Mouse (Mus musculus) stomach, embryonic 14.5 days (tissue): ENCODE data around the gene Hoxa11. TPM values are rescaled to one million over a fixed set of nuclear protein-coding genes. Genes with fewer than 3 reads are reported as not detected.

Experiments used
- ATAC-seq: fragments of 200-750 bp; cut with Nextera tagmentation; 2 replicates; pipeline ENCODE4 v1.8.0; 2017; ENCODE audit warnings: low read depth, moderate TSS enrichment; ENCODE audit not compliant: insufficient number of reproducible peaks, insufficient read depth, low FRiP score
- H3K27ac ChIP-seq: fragments of 300-500 bp; sonication (generic); 2 replicates; pipeline ENCODE4 v1.5.1; 2014; ENCODE audit warnings: mild to moderate bottlenecking, low read length, moderate library complexity, mixed read lengths
- H3K27me3 ChIP-seq: fragments of 300-500 bp; sonication (generic); 2 replicates; pipeline ENCODE4 v1.6.1; 2014; ENCODE audit warnings: low read length, control low read depth, mixed read lengths; ENCODE audit not compliant: control insufficient read depth, insufficient read depth
- H3K36me3 ChIP-seq: fragments of 300-500 bp; sonication (generic); 2 replicates; pipeline ENCODE4 v1.6.1; 2014; ENCODE audit warnings: mild to moderate bottlenecking, control low read depth, low read length, moderate library complexity, mixed read lengths; ENCODE audit not compliant: control insufficient read depth, insufficient read depth
- H3K4me1 ChIP-seq: fragments of 300-500 bp; sonication (generic); 2 replicates; pipeline ENCODE4 v1.6.1; 2014; ENCODE audit warnings: low read length, control low read depth, mixed read lengths; ENCODE audit not compliant: control insufficient read depth, insufficient read depth
- H3K4me2 ChIP-seq: fragments of 300-500 bp; sonication (generic); replicated peaks from 2 replicates; pipeline ENCODE4 v1.6.1; 2014; ENCODE audit warnings: low read depth, low read length, control low read depth
- H3K4me3 ChIP-seq: fragments of 300-500 bp; sonication (generic); 2 replicates; pipeline ENCODE4 v1.5.1; 2014; ENCODE audit warnings: low read depth, low read length, control low read depth
- H3K9ac ChIP-seq: fragments of 300-500 bp; sonication (generic); replicated peaks from 2 replicates; pipeline ENCODE4 v1.6.1; 2014; ENCODE audit warnings: low read depth, mild to moderate bottlenecking, control low read depth, low read length, moderate library complexity, mixed read lengths
- H3K9me3 ChIP-seq: fragments of 300-500 bp; sonication (generic); 2 replicates; pipeline ENCODE4 v1.6.1; 2016; ENCODE audit warnings: low read depth, low read length, control low read depth; ENCODE audit not compliant: control insufficient read depth
- WGBS: fragments of 180-500 bp; shearing (Covaris S2); extraction: QIAGEN DNeasy Blood & Tissue Kit; methylation state at CpG from one replicate; pipeline ENCODE4 v1.1.7; 2014; 5-methylcytosine and 5-hydroxymethylcytosine counted together
- polyA plus RNA-seq: library from polyadenylated mRNA; unstranded; fragments of >200 nt; fragmentation: Nextera tagmentation; extraction: Ambion mirVana; gene quantifications from 2 replicates; pipeline ENCODE4 v1.2.1, GENCODE M21; 2014

Hoxa11 gene
- polyA plus RNA-seq, 1 experiment from 2014 or later: not detected

DNA sequence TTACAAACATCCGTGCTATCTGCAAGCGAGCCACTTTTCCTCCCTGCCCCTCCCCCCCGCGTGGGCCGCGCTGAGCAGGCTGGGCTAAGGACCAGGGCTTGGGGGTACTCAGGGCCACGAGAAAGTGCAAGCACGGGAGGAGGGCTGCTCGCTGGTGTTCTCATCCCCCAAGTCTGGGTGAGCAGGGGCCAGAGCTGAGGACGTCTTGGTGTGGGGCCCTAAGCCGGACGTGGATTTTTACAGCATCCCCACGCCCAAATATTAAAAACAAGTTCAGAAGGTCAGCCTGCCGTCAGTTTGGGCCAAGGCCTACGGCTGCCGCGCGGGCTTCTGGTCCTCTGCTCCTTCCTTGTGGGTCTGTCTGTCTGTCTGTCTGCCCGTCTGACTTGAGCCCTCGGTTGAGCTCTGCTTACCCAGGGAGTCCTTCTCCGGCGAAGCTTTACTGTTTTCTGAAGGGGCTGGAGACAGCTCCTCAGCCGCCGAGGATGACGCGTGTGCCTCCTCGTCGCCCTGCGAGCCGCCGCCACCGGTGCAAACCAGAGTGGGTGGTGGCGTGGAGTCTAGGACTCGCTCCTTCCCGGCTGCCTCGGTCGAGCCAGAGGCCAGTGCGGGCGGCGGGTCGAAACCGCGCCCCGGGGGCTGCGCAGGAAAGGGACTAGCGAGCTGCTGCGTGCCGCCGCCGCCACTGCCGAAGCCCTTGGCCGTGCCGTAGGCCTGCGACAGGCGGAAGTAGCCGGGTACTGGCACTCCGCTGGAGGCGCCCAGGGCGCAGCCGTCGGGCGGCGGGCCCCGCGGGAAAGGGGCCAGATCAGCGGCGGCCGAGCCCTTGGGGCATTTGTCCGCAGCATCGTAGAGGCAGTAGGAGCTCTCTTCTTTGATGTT, 11.8 kb downstream of the Hoxa11 start:
- H3K9ac ChIP-seq: no peak overlapping the region
- H3K36me3 ChIP-seq: no peaks in the 10 kb centered on the region
- ATAC-seq: no peak
- H3K4me3 ChIP-seq: peak overlapping the region; percentile 8; the same call in 1 of the 2 replicates
- no peak overlapping the region for H3K27ac ChIP-seq
- H3K4me1 ChIP-seq: 0 out of 2 replicates have a peak, but pooled peaks cover 3% of the 10 kb centered on the region
- WGBS: 2% methylated on average over 70 of the region's 70 CpGs
- no peak overlapping the region for H3K4me2 ChIP-seq
- no peaks in the 10 kb centered on the region for H3K9me3 ChIP-seq
- H3K27me3 ChIP-seq: peaks cover 70% of the 10 kb centered on the region

DNA sequence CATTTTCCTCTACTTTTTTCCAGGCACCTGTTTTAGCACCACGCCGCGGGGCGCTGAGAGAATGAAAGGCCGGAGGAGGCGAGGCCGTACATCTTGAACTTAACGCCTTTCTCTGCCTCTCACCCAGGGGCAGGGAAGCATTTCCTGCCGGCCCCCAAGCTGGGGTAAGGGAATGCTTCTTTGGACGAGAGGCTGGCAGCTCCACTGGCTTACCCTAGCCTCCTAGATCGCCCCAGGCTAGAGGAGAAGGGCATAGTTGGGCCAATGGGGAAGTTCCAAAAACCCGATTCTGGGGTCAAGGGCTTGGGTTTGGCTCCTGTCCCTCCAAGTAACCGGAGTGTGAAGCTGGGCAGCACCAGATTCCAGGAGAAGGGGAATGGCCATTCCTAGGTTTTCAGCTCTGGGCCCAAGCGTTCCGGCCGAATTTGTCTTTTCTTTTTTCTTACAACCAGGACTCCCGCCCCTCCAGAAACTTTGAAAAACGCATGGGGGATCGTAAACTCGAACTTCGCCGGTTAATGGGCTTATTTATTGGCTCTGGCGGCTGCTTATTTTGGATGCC, 12.5 kb downstream of the Hoxa11 start:
- H3K4me2 ChIP-seq: no peak overlapping the region
- ATAC-seq: no peak

DNA sequence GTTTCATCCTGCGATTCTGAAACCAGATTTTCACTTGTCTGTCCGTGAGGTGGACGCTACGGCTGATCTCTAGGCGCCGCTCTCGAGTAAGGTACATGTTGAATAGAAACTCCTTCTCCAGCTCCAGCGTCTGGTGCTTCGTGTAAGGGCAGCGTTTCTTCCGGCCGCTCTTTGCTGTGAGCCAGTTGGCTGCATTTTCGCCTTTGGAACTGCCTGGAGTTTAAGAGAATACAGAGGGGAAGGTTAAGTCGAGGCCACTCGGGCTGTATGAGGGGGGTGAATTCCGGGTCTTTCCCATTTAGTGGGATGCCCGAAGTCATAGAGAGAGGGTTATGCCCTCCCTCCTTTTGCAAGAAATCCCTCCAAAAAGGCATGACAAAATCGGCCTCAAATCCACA, 13.0 kb downstream of the Hoxa11 start:
- no peak overlapping the region for H3K4me3 ChIP-seq

More for the DNA sequence above, 12.5 kb downstream of the Hoxa11 start:
- Histone ChIP-seq H3K27ac (no peak overlapping the region), H3K36me3 (no peaks in the 10 kb centered on the region), H3K9me3 (no peaks in the 10 kb centered on the region), H3K4me1 (0 out of 2 replicates have a peak, but pooled peaks cover 3% of the 10 kb centered on the region), H3K27me3 (peaks cover 70% of the 10 kb centered on the region), H3K9ac (no peak overlapping the region), H3K4me3 (0 out of 2 replicates have a peak overlapping the region, but pooled peaks have one; percentile 8)
- 2% methylated on average over 23 of the region's 23 CpGs for WGBS

DNA sequence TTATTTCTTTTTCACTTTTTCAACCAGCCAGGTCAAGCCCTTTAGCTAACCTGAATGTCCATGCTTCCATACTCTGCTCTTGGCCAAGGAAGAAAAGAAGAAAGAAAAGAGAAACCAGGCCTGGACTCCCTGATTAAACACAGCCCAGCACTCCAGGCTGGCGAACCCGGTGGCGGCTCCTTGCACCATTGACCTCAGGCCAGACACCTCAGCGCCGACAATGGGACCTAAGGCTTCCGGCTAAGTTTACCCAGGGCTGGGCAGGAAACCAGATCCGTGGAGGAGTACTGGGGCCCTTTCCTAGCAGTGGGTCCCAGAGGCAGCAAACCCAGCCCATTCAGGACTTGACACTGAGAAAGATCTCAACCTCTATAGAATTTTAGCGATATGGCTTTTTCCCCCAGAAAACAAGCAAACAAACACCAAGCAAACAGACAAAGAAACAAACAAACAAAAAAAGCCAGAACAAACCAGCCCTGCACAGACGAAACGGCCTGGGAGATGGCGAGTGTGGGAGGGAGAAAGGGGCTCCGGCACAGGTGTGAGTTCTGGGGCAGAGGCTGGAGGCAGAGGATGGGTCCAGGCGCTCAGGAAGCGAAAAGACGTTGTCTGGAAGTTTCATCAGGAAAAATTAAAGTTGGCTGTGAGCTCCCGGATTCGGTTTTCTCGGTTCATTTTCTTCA, 13.6 kb downstream of the Hoxa11 start:
- ATAC-seq: no peak
- Histone ChIP-seq H3K36me3 (no peaks in the 10 kb centered on the region), H3K27me3 (peaks cover 72% of the 10 kb centered on the region), H3K4me3 (no peak overlapping the region), H3K9ac (no peak overlapping the region), H3K4me1 (0 out of 2 replicates have a peak, but pooled peaks cover 3% of the 10 kb centered on the region), H3K4me2 (no peak overlapping the region), H3K27ac (no peak overlapping the region), H3K9me3 (no peaks in the 10 kb centered on the region)
- under 1% methylated on average over 18 of the region's 18 CpGs for WGBS

More for the DNA sequence above, 13.0 kb downstream of the Hoxa11 start:
- Histone ChIP-seq H3K27me3 (peaks cover 70% of the 10 kb centered on the region), H3K9ac (no peak overlapping the region), H3K36me3 (no peaks in the 10 kb centered on the region), H3K9me3 (no peaks in the 10 kb centered on the region), H3K4me1 (0 out of 2 replicates have a peak, but pooled peaks cover 3% of the 10 kb centered on the region), H3K4me2 (no peak overlapping the region), H3K27ac (no peak overlapping the region)
- under 1% methylated on average over 18 of the region's 18 CpGs for WGBS
- ATAC-seq: no peak

DNA sequence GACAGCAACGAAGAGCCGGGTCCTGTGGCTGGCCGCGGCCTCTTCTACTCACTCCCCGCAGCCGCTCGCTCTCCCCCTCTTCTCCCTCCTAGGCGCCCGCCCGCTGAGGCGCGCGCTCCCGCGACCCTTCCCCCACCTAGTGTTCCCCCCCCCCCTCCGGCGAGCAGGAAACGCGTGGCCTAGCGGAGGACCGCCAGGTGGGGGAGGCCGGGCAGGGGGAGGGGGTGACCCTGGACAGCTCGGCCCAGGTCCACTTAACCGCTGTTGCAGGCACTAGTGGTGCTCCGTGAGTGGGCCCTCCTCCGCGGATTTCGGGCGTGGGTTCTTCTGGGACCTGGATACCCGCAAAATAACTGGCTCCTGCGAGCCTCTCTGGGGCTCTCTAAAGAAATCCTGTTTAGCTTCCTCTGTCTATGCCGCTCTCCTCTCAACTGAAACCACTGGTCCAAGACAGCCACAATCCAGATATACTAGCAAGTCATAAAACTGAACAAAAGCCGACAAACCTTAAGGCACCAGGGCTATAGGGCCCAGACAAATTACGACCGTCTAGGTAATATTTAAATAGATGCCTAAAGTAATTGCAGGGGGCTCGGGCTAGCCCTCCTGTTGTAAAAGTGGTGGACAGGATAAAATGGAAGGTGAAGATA, 15.0 kb downstream of the Hoxa11 start, which contains the start of gene Hoxa9:
Gene Hoxa9, minus strand, starts transcription at position 574 of the 650 bp plus-strand sequence.
- ATAC-seq: no peak
- H3K9ac ChIP-seq: no peak within 1 kb of the TSS
- peaks cover 70% of the 10 kb centered on the region for H3K27me3 ChIP-seq
- WGBS: under 1% methylated on average over 24 of the region's 36 CpGs
- H3K27ac ChIP-seq: no peak within 1 kb of the TSS
- H3K9me3 ChIP-seq: no peaks in the 10 kb centered on the region
- 0 out of 2 replicates have a peak within 1 kb of the TSS, but pooled peaks have one; percentile 9 for H3K4me3 ChIP-seq
- no peaks in the 10 kb centered on the region for H3K36me3 ChIP-seq
- 0 out of 2 replicates have a peak, but pooled peaks cover 3% of the 10 kb centered on the region for H3K4me1 ChIP-seq
- H3K4me2 ChIP-seq: no peak within 1 kb of the TSS

DNA sequence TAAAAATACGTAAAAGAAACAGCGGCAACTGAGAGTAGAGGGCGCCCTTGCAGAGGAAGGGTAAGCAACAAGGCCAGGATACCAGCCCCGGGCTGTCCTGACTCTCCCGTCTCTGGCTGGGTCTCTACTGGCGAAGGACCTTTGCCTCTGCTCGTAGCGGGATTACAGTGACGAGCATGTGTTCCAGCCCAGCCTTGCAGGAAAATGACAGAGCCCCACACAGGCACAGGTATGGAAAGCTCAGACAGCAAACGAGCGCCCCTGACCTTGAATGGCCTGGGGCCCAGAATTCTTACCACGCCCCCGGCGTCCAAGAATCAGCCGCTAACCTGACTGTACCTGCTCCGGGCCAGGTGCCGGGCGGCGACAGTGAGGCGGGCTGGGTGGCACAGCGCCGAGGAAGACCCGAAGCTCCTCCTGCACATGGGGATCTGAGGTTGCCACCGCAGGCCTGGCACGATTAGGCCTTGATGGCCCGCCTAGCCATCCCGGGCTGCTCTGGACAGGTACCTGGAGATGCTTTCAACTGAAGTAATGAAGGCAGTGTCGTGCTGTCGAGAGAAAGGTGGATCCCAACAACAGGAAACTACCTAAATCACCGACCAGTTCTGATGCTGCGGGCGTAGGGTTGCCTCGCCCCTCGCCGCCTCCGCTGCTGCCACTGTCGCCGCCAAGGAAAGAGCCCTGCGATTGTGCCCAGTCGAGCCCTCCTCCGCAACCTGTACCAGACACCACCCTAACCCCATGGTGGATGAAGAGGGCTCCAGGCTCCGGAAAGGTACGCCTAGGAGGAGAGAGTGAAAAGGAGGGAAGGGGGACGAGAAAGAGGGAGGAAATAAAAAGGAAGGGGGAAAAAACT, 15.8 kb downstream of the Hoxa11 start:
- 0 out of 2 replicates have a peak, but pooled peaks cover 3% of the 10 kb centered on the region for H3K4me1 ChIP-seq
- no peaks in the 10 kb centered on the region for H3K36me3 ChIP-seq
- ATAC-seq: no peak
- no peak overlapping the region for H3K4me2 ChIP-seq
- no peak overlapping the region for H3K4me3 ChIP-seq
- H3K9me3 ChIP-seq: no peaks in the 10 kb centered on the region
- H3K9ac ChIP-seq: no peak overlapping the region
- no peak overlapping the region for H3K27ac ChIP-seq
- H3K27me3 ChIP-seq: peaks cover 69% of the 10 kb centered on the region
- 2% methylated on average over 44 of the region's 44 CpGs for WGBS

DNA sequence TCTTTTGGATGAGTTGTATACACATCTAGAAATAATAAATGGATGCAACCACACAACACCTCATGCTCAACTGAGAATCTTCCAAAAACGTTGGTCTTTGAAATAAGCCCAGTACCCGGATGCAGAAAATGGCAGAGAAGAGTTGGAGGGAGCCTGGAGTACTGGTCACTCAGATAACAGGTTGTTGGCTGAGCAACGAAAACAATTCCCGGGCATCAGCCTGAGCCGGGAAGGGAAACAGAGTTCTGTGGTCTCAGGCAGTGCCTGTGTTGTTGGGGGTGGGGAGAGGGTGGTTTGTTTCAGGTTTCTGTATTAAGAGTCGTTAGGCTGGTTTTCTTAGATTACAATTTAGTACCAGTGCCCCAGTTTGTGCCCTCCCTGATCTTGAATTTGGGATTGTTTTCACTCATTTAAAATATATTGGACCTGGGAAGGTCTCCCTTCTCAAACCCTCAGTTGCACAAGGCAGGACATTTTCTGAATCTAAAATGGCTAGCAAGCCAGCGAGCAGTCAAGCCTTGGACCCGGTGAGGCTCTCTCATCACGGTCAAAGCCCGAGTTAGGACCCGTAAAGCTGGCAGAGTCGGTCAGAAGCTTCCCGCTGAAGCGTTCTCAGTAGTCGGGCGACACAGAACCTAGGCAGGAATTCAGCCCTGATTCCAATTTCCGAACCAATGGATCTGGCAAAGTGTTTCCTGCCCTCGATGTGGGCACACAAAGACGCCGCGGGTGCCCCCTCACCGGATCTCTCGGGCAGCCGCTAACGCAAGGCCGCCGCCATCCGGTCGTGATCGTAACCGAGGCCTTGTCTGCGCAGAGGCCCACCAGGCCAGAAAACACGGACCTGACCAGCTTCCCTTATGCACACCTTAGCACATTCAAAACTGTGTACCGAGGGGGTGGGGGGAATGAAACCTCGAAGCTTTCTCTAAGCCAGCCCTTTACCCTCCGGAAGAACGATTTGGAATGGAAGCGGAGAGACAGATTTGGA, 16.8 kb downstream of the Hoxa11 start:
- Histone ChIP-seq H3K9me3 (no peaks in the 10 kb centered on the region), H3K4me1 (no peaks in the 10 kb centered on the region), H3K4me3 (no peak overlapping the region), H3K4me2 (no peak overlapping the region), H3K36me3 (no peaks in the 10 kb centered on the region), H3K27ac (no peak overlapping the region), H3K9ac (no peak overlapping the region), H3K27me3 (peaks cover 59% of the 10 kb centered on the region)
- no peak for ATAC-seq
- WGBS: 3% methylated on average over 38 of the region's 38 CpGs
